Mouse (Mus musculus) hindbrain, embryonic 15.5 days (tissue): ENCODE measurements at regions not wholly inside any gene's neighbourhood (a gene's known extent, or its start where the extent isn't known, plus 50 kb on each side); places are given as distances from the start of the nearest gene placed in this dataset.

Source experiments
- ATAC-seq: fragments of 200-750 bp; cut with Nextera tagmentation; 2 replicates; pipeline ENCODE4 v1.8.0; 2017; ENCODE audit warnings: low read depth, moderate number of reproducible peaks, moderate TSS enrichment; ENCODE audit not compliant: low FRiP score
- H3K27ac ChIP-seq: fragments of 300-500 bp; sonication (generic); replicated peaks from 2 replicates; pipeline ENCODE4 v1.5.1; 2015; ENCODE audit warnings: mild to moderate bottlenecking, inconsistent platforms
- H3K27me3 ChIP-seq: fragments of 300-500 bp; sonication (generic); 2 replicates; pipeline ENCODE4 v1.6.1; 2015; ENCODE audit warnings: control low read depth, inconsistent platforms
- H3K36me3 ChIP-seq: fragments of 300-500 bp; sonication (generic); 2 replicates; pipeline ENCODE4 v1.6.1; 2015; ENCODE audit warnings: control low read depth, inconsistent platforms
- H3K4me1 ChIP-seq: fragments of 300-500 bp; sonication (generic); replicated peaks from 2 replicates; pipeline ENCODE4 v1.6.1; 2015; ENCODE audit warnings: control low read depth, inconsistent platforms
- H3K4me2 ChIP-seq: fragments of 300-500 bp; sonication (generic); 2 replicates; pipeline ENCODE4 v1.6.1; 2015; ENCODE audit warnings: moderate library complexity, mild to moderate bottlenecking, inconsistent platforms
- H3K4me3 ChIP-seq: fragments of 300-500 bp; sonication (generic); 2 replicates; pipeline ENCODE4 v1.5.1; 2015; ENCODE audit warnings: mild to moderate bottlenecking, inconsistent platforms
- H3K9ac ChIP-seq: fragments of 300-500 bp; sonication (generic); 2 replicates; pipeline ENCODE4 v1.6.1; 2015; ENCODE audit warnings: inconsistent platforms
- H3K9me3 ChIP-seq: fragments of 300-500 bp; sonication (generic); 2 replicates; pipeline ENCODE4 v1.6.1; 2016; ENCODE audit warnings: control low read depth, inconsistent platforms
- WGBS: fragments of 180-500 bp; shearing (Covaris S2); methylation state at CpG from one replicate; pipeline ENCODE4 v1.1.7; 2015; 5-methylcytosine and 5-hydroxymethylcytosine counted together

DNA sequence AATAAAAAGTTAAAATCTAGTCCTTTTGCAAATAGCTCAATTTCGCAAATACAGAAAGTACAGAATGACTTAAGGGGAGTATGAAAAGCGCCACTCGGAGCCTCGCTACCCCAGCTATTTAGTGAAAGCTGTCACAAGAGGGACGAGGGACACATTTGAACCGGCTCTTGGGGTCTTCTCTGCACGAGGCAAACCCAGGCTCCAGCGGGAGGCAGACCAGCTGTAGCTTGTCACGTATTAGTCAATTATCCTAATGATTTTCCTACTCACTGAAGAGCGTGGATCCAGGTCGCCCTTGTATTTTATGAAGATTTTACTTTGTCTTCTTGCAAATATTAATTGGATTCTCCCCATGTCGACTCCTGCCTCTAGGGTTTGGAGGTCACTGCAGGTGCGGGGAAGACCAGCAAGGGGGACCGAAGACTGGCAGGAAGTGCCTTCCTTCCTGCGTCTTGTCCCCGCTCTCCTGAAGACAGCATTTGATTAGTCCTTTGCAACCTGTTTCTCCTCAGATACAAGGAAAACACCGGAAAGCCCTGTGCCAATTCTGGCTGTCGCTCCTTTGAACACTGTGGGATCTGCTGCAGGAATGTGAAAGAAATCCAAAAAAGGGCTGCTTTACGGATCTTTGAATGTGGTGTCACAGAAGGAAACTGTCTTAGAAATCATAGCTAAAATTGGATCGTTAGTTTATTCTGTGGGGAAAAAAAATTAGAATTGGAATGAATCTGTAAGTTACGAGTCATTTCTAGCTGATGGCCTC, 209.1 kb downstream of the Etnk1 start:
- Histone ChIP-seq H3K4me1 (peaks cover 9% of the 10 kb centered on the region; the same call in 1 of the 2 replicates), H3K9me3 (no peaks in the 10 kb centered on the region), H3K36me3 (no peaks in the 10 kb centered on the region), H3K27me3 (no peaks in the 10 kb centered on the region), H3K9ac (no peak overlapping the region), H3K27ac (no peak overlapping the region), H3K4me2 (no peak overlapping the region), H3K4me3 (no peak overlapping the region)
- ATAC-seq = no peak
- WGBS = 67% methylated on average over 21 of the region's 21 CpGs

DNA sequence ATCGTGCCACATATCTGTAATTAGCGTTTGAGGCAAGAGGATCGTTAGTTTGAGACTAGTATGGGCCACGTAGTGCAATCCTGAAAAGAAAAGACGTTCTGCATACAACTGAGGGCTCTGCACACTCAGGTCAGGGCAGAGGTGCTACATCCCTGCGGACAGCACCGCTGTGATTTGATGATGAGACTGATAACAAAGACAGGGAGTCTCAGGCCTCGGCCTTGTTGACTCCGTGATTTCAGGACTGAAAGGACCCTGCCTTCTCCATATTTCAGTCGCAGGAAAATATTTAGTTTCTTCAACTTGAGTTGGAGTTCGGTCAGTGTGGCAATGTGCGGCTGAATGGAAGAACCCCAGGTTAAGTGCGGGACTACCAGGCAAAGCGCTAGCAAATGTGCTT, 210.1 kb downstream of the Etnk1 start:
- H3K9ac ChIP-seq = no peak overlapping the region
- H3K4me1 ChIP-seq = peaks cover 9% of the 10 kb centered on the region; the same call in 1 of the 2 replicates
- H3K27me3 ChIP-seq = no peaks in the 10 kb centered on the region
- no peaks in the 10 kb centered on the region for H3K36me3 ChIP-seq
- no peak for ATAC-seq
- 92% methylated on average over 14 of the region's 14 CpGs for WGBS
- no peak overlapping the region for H3K4me3 ChIP-seq
- no peak overlapping the region for H3K4me2 ChIP-seq
- no peaks in the 10 kb centered on the region for H3K9me3 ChIP-seq
- H3K27ac ChIP-seq = no peak overlapping the region

DNA sequence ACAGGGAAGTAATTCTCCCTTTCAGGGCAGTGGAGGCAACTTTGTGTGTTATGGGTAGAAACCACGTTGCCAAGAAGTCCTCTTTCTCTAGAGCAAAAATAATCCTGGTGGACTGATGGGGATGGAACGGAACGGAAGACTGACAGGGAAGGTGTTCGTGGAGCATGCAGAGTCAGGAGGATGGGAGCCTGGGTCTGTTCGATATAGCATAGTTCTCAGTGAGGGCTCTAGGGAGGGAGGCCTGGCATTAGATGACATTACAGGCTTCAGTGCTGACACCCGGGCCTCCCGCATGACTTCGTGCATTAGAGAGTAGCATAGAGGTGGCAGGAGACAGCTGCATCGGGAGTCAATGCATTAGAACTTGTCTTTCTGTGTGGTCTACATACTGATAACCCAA, 211.1 kb downstream of the Etnk1 start:
- no peaks in the 10 kb centered on the region for H3K27me3 ChIP-seq
- no peak for ATAC-seq
- no peaks in the 10 kb centered on the region for H3K9me3 ChIP-seq
- H3K36me3 ChIP-seq = no peaks in the 10 kb centered on the region
- no peak overlapping the region for H3K27ac ChIP-seq
- H3K4me1 ChIP-seq = 0 out of 2 replicates have a peak, but pooled peaks cover 3% of the 10 kb centered on the region
- no peak overlapping the region for H3K4me2 ChIP-seq
- WGBS = 95% methylated on average over 9 of the region's 9 CpGs
- no peak overlapping the region for H3K4me3 ChIP-seq
- H3K9ac ChIP-seq = no peak overlapping the region

DNA sequence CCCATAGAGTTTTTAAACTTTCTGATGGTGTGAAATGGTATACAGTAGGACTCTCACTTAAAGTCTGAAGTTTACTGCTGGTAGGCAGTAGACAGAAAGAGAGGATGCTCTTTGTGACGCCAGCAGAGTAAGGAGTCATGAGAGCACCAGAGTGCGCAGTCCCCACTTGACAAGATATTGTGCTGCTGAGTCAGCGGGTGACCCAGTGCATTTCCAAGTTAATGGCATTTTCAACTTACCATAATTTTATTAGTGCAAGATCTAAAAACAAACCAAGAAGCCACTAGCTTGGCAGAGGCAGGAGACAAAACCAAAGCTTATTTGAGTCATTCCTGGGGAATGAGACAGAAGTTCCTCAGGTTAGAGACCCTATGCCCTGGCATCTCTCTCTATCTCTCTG, 213.5 kb downstream of the Etnk1 start:
- no peaks in the 10 kb centered on the region for H3K27me3 ChIP-seq
- ATAC-seq = no peak
- H3K36me3 ChIP-seq = no peaks in the 10 kb centered on the region
- 0 out of 2 replicates have a peak, but pooled peaks cover 3% of the 10 kb centered on the region for H3K4me1 ChIP-seq
- H3K9me3 ChIP-seq = no peaks in the 10 kb centered on the region
- no peak overlapping the region for H3K4me3 ChIP-seq
- H3K4me2 ChIP-seq = no peak overlapping the region
- 93% methylated on average over 3 of the region's 3 CpGs for WGBS
- no peak overlapping the region for H3K27ac ChIP-seq
- no peak overlapping the region for H3K9ac ChIP-seq

DNA sequence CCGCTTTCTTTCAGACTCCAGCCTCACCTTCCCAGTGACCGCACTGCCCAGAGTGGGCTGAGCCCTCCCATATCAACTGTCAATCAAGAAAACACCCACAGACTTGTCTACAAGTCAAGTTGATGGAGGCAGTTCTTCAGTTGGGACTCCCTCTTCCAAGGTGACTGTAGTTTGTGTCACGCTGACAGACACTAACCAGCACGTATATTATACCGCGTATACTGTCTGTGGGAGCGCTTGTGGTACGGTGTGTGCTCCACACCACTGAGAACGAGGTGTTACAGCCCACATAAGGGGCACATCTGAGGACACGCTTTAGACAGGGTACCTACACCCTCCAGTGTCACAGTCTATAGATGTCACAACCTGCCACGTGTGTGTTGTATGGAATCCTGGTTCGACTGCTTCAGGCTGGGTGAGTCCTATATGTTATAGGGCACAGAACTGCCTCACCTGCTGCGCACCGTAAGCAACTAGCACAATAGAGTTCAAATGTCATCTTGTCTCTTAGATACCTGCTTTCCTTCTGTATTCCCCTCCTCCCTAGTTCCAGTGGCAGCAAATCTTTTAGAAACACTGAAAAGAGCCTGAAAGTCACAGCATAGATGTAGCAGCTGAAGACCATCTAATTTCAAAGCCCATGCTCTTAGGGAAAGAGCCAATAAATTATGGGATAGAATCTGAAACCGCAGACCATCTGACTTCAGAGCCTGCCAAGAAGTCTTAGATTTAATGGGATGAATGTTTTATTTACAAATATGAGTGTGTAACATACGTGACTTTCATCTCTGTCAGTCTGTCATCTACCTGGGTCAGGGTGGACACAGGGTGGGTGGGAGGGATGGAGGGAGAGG, 219.8 kb downstream of the Etnk1 start:
- Histone ChIP-seq H3K4me3 (no peak overlapping the region), H3K9ac (no peak overlapping the region), H3K27me3 (no peaks in the 10 kb centered on the region), H3K9me3 (no peaks in the 10 kb centered on the region), H3K4me2 (no peak overlapping the region), H3K36me3 (no peaks in the 10 kb centered on the region), H3K27ac (no peak overlapping the region), H3K4me1 (no peaks in the 10 kb centered on the region)
- WGBS = 95% methylated on average over 16 of the region's 16 CpGs
- ATAC-seq = no peak

DNA sequence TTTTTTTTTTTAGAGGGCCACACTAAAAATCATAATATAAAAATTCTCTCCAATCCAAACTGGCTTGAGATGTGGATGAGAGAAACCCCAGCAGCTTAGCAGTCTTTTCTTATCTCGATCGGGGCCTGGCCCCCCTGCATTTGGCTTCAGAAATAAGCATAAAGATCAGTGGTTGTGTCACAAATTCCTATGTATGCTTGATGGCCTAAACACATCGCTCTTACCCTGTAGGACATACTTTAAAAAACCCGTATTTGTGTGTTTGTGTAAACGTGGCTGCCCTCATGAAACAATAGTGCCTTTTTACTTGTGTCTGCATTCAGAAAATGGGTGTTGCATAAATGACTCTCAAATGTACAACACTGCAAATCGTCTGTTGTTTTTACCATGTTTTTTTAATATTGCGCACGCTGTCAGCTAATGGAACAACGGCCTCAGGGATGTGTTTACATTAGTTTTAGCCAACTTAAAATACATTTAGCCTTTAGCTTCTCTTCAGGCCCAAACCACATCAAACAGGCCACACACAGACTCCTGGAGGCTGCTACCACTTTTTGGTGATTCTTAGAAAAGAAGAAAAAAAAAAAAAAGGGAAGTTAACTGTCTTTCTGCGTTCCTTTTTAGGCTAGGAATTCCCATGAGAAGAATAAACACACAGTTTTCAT, 226.7 kb downstream of the Etnk1 start:
- Histone ChIP-seq H3K36me3 (no peaks in the 10 kb centered on the region), H3K4me3 (no peak overlapping the region), H3K9me3 (no peaks in the 10 kb centered on the region), H3K27me3 (no peaks in the 10 kb centered on the region), H3K27ac (no peak overlapping the region), H3K9ac (no peak overlapping the region), H3K4me1 (no peaks in the 10 kb centered on the region), H3K4me2 (no peak overlapping the region)
- no peak for ATAC-seq
- WGBS = 69% methylated on average over 10 of the region's 10 CpGs

DNA sequence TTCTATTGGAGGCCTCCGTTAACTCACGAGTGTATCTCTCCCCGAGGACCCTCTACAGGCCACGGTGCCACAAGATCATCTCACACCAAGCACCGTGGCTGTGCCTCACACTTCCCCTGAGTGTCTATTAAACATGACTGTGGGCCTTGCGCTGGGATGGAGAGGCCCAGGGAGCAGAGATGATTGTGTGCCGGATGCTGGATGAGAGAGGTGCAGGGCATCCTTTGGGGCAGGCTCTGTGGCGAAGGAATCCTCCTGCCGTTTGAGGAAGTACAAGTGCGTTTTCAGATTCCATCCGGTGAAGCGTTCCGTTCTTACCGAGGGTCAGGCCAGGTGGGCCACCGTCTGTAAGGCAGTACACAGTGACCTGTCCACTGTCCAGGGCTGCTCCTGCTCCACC, 227.4 kb downstream of the Etnk1 start:
- no peaks in the 10 kb centered on the region for H3K27me3 ChIP-seq
- no peak for ATAC-seq
- no peak overlapping the region for H3K4me3 ChIP-seq
- H3K36me3 ChIP-seq = no peaks in the 10 kb centered on the region
- H3K9ac ChIP-seq = no peak overlapping the region
- H3K4me2 ChIP-seq = no peak overlapping the region
- no peak overlapping the region for H3K27ac ChIP-seq
- no peaks in the 10 kb centered on the region for H3K4me1 ChIP-seq
- WGBS = 85% methylated on average over 15 of the region's 15 CpGs
- H3K9me3 ChIP-seq = no peaks in the 10 kb centered on the region

DNA sequence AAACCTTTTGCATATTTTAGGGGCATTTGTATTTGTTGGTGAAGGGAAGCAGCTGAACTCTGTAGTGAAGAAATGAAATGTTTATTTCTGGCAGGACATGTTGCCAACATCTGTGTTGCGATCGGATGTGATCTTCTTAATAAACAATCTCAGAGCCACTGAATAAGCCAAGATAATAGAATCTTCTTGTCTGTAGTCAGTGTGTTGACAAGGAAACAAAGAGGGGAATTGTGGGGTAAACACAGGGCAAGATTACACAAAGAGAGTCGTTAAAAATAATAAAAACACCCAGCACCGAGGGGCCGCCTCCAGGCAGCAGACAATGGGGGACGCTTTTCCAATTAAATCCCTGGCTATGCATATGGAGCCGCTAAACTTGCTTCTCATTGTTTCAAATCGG, 234.4 kb downstream of the Etnk1 start:
- no peak overlapping the region for H3K9ac ChIP-seq
- H3K27ac ChIP-seq = no peak overlapping the region
- H3K9me3 ChIP-seq = no peaks in the 10 kb centered on the region
- 28% methylated on average over 8 of the region's 8 CpGs for WGBS
- no peaks in the 10 kb centered on the region for H3K4me1 ChIP-seq
- no peak overlapping the region for H3K4me2 ChIP-seq
- H3K4me3 ChIP-seq = no peak overlapping the region
- H3K36me3 ChIP-seq = no peaks in the 10 kb centered on the region
- no peaks in the 10 kb centered on the region for H3K27me3 ChIP-seq
- ATAC-seq = no peak

DNA sequence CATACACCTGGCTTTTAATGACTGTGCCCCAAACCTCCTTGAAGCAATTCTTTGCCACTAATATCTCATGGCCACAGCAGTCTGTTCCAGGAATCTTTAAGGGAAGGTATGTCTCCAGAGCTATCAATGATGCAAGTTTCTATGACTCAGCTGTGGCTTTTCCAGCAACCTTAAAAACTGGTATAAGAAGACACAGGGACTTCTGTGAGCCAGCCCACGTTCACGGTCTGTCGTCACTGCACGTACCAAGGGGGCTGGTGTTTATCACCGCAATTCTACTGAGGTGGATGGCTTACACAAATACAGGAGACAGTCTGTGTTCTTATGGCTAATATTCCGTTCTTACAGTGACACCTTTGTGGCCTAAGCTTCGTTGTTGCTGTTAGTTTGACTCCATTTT, 234.9 kb downstream of the Etnk1 start:
- Histone ChIP-seq H3K36me3 (no peaks in the 10 kb centered on the region), H3K9ac (no peak overlapping the region), H3K4me1 (no peaks in the 10 kb centered on the region), H3K9me3 (no peaks in the 10 kb centered on the region), H3K4me3 (no peak overlapping the region), H3K27ac (no peak overlapping the region), H3K27me3 (no peaks in the 10 kb centered on the region), H3K4me2 (no peak overlapping the region)
- ATAC-seq = no peak
- 84% methylated on average over 7 of the region's 7 CpGs for WGBS

DNA sequence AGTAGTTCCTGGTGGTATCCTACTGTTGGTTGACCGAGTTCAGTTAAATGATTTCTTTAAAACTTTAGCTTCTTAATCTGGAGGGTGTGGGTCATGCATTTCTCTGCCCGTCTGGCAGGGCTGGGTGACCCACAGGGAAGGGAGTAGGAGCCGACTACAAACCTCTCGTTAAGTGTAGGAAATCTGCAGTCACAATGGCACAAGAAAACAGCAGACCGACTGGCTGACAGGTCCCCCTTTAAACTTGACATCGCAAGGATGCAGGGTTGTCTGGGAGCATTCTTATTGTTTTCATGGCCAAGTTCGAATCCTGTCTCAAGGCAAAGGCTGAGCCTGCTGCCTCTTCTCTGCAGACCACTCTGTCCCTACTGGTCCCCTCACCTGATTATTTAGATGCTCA, 235.7 kb downstream of the Etnk1 start:
- no peak overlapping the region for H3K27ac ChIP-seq

DNA sequence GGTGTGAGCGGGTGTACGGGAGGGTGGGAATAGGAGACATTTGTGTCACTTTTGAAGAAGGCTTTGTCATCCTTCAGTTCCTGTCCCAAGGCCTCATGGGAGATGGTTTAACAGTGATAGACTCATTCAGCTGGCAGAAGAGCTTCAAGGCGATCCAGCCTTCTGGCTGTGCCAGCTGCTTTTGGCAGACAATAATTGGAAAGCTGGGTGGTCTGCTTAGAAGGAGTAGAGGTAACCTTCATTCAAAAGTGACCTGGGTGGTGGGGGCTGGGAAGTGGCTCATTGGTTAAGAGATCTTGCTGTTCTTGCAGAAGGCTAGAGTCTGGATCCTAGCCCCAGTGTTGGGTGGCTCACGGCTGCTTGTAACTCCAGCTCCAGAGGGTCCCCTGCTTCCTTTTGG, 237.5 kb downstream of the Etnk1 start:
- no peak overlapping the region for H3K4me2 ChIP-seq
- H3K27ac ChIP-seq = no peak overlapping the region
- no peak overlapping the region for H3K9ac ChIP-seq
- no peaks in the 10 kb centered on the region for H3K36me3 ChIP-seq
- no peaks in the 10 kb centered on the region for H3K4me1 ChIP-seq
- H3K4me3 ChIP-seq = no peak overlapping the region
- 52% methylated on average over 4 of the region's 4 CpGs for WGBS
- ATAC-seq = no peak; the same call in 1 of the 2 replicates
- H3K9me3 ChIP-seq = no peaks in the 10 kb centered on the region
- no peaks in the 10 kb centered on the region for H3K27me3 ChIP-seq

More for the DNA sequence above, 235.7 kb downstream of the Etnk1 start:
- Histone ChIP-seq H3K9me3 (no peaks in the 10 kb centered on the region), H3K4me3 (no peak overlapping the region), H3K36me3 (no peaks in the 10 kb centered on the region), H3K4me2 (no peak overlapping the region), H3K4me1 (no peaks in the 10 kb centered on the region), H3K27me3 (no peaks in the 10 kb centered on the region), H3K9ac (no peak overlapping the region)
- 87% methylated on average over 7 of the region's 7 CpGs for WGBS
- no peak for ATAC-seq

DNA sequence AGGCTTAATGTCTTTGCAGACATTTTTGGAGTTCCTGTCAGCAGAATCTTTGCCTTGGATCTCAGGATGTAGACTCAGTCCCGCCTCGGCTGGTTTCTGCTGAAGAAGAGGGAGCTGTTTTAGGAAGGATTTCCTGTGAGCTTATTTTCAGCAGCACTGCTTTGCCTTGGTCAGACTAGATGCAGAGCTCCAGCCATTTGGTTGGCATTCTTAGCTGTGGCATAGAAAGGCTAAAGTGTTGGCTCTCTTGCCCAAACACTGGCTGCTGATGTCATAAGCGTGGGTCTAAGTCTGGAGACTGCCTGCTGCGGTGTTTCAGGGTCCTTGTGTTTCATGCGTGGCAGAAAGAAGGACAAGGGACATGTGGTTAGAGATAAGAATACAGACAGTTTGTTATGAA, 245.0 kb downstream of the Etnk1 start:
- Histone ChIP-seq H3K4me2 (no peak overlapping the region), H3K4me1 (no peaks in the 10 kb centered on the region), H3K9me3 (no peaks in the 10 kb centered on the region), H3K36me3 (no peaks in the 10 kb centered on the region), H3K27ac (no peak overlapping the region), H3K4me3 (no peak overlapping the region), H3K27me3 (no peaks in the 10 kb centered on the region), H3K9ac (no peak overlapping the region)
- no peak for ATAC-seq
- 93% methylated on average over 5 of the region's 5 CpGs for WGBS
